Mouse (Mus musculus) gastrocnemius, adult 2 months (tissue): Measurements from ENCODE around the gene Trpv4. TPM values are rescaled to one million over a fixed set of nuclear protein-coding genes. Genes with fewer than 3 reads are reported as not detected.

ENCODE experiments used
- DNase-seq: peaks from one replicate; pipeline ENCODE4 v3.0.0; 2022
- H3K27ac ChIP-seq: fragments of 200-600 bp; 2 replicates; pipeline ENCODE4 v1.8.1; 2022; ENCODE audit warnings: mild to moderate bottlenecking
- H3K4me3 ChIP-seq: fragments of 200-600 bp; 2 replicates; pipeline ENCODE4 v1.8.1; 2022; ENCODE audit warnings: mild to moderate bottlenecking, moderate library complexity
- CTCF ChIP-seq: fragments of 200-600 bp; IDR thresholded peaks from 2 replicates; pipeline ENCODE4 v1.8.1; 2022; ENCODE audit warnings: antibody characterized with exemption, mild to moderate bottlenecking, moderate library complexity
- intact Hi-C: fragments of 180-260 bp; cut with DNase I; formaldehyde crosslinking; loops from one replicate; pipeline ENCODE4 v1.15.1; 2025
- total RNA-seq, 2 experiments: library from RNA; stranded (reverse); gene quantifications; 2 replicates each; pipeline ENCODE4 v1.2.3; 2021

Trpv4 gene
- total RNA-seq, 2 experiments from 2014 or later, result 1.9 to 2.0 TPM

DNA sequence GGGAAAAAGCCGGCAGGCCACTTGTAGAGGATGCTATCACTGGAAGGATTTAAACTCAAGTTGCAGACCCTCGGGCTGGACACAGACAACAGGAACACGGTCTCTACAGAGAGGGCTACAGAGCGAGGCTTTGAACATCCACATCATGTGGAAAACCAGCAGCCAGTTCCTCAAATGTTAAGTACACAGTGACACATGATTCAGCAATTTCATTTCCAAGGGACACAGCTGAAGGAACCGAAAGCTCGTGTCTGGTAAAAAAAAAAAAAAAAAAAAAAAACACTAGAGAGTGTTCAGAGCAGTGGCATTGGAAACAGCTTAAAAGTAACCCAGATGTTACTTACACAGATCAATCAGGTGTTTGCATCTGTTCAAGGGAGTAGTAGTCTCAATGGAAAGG, 2.8 kb upstream of the Trpv4 start:
- intact Hi-C loops, result no loop called here
- no peak for DNase-seq
- no peak for TF ChIP-seq CTCF
- H3K4me3 ChIP-seq, result no peak overlapping the region
- H3K27ac ChIP-seq, result peak overlapping the region; percentile 31; the same call in 1 of the 2 replicates

DNA sequence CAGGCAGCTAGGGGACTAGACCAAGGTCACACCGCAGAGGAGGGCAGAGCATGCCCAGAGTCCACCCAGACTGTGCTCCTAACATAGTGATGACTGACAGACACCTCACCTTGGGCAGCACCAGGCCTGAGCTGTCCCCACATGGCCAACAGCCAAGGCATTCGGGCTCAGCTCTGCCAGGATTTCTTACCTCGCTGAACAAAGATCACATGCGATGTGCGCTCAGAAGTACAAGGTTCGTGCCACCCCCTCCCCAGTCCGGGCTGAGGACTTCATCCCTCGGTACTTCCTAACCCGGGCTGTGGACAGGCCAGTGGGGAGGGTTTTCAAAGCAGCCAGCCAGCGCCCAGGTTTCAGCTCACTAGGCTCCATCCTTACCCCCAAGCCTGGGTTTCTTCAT, 795 bp downstream of the Trpv4 start:
- intact Hi-C loops, result no loop called here
- no peak for TF ChIP-seq CTCF
- DNase-seq, result peak; percentile 22
- Histone ChIP-seq H3K4me3 (peak overlapping the region; percentile 77), H3K27ac (peak overlapping the region; percentile 73)

DNA sequence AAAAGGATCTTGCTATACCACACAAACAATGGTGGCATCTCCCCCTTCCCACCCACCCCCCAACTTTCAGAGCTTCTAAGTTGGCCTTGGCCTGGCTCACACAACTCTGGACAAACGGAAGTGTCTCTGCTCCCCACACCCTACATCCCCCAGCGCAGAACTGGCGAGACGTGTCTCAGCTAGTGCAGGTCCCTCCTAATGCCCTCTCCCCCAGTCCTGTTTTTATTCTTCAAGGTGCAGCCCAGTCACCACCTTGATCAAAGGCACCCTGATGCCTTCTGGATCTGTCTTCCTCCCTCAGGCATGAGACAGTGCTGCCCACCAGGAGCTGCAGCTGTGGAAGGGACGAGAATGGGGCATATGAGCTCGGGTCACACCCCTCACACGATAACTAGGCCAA, 1.9 kb downstream of the Trpv4 start:
- Histone ChIP-seq H3K4me3 (no peak overlapping the region), H3K27ac (no peak overlapping the region)
- intact Hi-C loops, result no loop called here
- peak; percentile 8 for DNase-seq
- no peak for TF ChIP-seq CTCF

DNA sequence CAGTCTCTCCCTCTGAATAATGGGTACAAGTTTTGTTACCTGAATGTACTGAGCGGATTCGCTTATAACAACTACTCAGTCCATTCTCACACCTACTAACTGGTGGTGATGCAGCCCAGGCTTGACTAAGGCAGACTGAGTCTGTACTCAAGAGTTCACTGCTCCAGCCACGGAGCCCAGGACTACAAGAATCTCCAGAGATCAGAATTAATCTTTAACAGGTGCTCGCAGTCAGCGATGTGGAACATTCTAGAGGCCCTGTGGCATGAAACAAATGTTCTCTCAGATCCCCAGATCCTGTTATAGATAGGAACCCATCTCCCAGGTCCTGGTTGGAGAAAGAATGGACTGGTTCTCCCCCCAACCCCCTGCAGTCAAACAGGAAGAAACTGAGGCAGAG, 2.5 kb downstream of the Trpv4 start:
- Histone ChIP-seq H3K4me3 (no peak overlapping the region), H3K27ac (no peak overlapping the region)
- intact Hi-C loops, result no loop called here
- no peak for TF ChIP-seq CTCF
- DNase-seq, result peak; percentile 7

DNA sequence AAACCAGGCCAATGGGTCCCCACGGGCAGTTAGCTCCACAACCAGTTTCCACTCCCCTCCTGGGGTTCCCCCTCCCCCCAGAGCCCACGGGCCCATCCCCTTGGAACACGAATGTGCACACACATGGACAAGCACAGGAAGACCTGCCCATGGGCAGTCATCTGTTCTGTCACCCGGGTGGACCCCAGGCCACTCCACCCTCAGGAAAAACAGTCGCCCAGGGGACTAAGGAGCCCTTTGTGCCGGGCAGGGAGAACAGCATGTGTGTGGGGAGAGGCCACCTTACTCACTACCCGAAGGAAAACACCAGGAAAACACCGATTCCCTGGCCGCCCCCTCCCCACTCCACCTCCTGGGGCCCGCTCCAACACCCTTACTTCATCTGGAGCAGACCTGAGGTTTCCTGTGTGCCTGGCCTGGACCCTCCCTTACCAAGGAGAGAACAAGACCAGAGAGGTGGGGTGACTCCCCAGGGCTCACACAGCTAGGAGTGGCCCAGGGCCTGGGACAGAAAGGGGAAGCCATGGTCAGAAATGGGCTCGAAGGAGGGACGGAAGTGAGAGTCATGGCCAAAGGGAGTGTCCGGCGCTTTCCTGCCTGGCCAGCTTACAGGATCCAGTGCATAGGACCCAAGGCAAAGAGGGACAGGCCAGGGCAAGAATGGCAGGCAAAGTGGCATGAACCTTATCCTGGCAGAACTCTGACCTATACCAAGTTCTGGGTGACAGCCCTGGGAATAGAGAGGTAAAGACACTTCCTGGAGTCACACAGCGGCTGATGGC, 4.4 kb downstream of the Trpv4 start:
- TF ChIP-seq CTCF, result no peak
- intact Hi-C loops, result no loop called here
- Histone ChIP-seq H3K27ac (peak overlapping the region; percentile 72), H3K4me3 (peak overlapping the region; percentile 30)
- DNase-seq, result peak; percentile 51

DNA sequence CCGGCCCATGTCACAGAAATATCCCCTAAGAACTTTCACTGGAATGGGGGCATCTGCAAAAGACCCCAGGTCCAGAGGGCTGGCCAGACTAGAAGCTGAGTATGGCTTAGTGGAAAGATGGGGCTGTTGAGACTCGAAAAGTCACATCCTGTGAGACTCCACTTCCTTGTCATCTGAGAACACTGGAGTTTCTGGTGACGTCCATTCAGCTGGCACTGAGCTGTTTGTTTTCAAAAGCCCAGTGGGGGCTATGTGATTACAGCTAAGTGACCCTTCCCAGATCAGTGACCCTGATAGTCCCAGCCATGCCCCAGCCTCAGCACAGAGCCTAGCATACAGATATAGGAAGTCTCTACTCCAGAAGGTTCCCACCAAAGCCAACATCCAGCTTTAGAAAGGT, 6.8 kb downstream of the Trpv4 start:
- Histone ChIP-seq H3K27ac (peak overlapping the region; percentile 64), H3K4me3 (no peak overlapping the region; the same call in 1 of the 2 replicates)
- intact Hi-C loops, result no loop called here
- TF ChIP-seq CTCF, result no peak
- DNase-seq, result peak; percentile 13

DNA sequence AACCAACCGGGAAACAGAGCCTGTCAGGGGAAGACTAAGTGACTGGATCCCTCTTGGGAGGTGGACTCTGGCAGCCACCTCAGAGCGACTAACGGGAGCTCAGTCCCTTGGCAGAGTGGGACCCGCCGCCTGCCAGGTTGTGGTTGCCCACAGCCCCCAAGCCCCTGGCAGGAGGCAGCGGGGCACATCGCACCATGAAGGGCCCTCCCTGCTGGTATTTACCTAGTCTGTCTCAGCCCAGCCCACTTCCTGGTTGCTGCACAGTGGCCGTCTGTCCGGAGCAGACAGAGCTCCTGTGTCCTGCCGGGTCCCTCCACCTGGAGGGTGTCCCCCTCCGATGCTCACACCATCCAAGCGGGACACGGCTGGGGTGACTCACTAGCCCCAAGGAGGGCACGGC, 7.2 kb downstream of the Trpv4 start:
- intact Hi-C loops, result no loop called here
- TF ChIP-seq CTCF, result no peak
- Histone ChIP-seq H3K27ac (peak overlapping the region; percentile 64), H3K4me3 (peak overlapping the region; percentile 28)
- DNase-seq, result peak; percentile 18

DNA sequence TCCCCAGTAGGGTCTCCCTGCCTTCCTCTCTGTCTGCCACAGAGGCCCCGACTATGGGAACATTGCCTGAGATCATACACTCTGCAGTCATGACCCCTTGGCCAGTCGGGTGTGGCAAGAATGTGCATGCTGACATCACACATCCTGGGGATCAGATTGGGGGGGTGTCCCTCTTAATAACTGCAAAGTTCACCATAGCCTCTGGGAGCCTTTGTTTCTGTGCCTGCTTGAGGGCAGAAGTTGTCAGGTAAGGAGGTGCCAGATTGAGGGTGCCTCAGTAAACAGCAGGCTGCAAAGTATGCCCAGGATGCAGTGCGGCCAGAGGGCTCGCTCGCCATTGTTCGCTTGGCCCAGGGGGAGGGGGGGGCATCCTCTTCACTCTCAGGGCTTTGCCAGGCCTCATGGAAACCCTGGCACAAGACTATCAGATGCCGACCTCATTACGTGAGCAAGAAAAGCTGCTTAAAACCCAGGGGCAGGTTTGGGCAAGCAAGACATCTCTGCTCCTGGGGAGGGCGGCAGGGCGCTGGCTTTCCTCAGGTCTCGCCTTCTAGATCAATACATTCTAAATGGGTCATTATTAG, 9.4 kb downstream of the Trpv4 start:
- Histone ChIP-seq H3K27ac (peak overlapping the region; percentile 76), H3K4me3 (no peak overlapping the region)
- peak; percentile 29 for DNase-seq
- intact Hi-C loops, result no loop called here
- no peak for TF ChIP-seq CTCF

DNA sequence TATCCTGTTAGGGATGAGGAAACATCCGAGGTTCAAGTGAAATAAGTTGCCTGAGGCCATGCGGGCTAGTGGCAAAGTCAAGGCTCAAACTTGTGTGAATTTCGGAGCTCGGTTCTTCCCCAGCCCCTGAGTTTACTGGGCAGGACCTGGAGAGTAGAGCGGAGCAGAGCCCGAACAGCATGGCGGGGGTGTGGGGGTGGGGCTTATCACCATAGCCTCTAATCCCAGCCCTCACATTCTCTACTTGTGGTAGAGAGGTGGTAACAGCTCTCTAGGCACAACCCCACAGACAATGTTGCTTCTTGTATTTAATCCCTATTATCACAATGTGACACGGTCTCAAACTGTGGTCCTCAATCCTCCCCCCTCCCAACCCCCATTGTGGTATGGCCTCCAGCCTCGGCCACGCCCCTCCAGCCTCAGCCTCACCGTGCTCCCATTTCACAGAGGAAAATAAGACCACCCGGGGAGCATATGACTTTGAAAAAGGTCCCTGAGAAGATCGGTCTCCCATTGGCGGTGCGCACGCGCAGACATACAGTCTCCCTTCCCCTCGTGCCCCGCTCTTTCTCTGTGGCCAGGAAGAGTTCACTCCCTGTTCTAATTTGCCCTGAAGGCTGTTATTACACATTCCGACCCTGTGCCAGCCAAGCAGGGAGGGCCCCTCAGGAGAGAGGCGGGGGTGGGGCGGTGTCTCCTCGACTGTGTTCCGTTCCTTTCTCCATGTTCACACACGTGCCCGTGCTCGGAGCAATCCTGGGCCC, 10.8 kb downstream of the Trpv4 start:
- H3K27ac ChIP-seq, result peak overlapping the region; percentile 76
- peak; percentile 44 for DNase-seq
- TF ChIP-seq CTCF, result no peak
- intact Hi-C loops, result no loop called here
- peak overlapping the region; percentile 58 for H3K4me3 ChIP-seq

DNA sequence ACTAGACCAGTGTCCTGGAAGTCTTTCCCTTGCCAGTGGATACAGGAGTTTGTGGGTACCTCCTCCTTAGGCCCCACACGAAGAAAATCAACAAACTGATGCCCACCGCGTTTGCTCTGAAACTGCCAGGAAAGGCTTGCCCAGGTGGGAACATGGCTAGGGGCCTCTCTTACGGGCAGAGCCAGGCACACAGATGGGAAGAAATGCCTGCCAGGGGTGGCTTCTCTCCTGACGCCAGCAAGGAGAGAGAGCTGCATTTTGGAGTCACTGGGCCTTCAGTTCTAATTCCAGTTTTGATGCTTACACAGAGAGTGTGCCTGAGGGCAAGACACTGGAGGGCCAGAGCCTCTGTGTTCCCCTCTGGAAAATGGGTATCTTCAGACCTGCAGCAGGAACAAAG, 12.3 kb downstream of the Trpv4 start:
- DNase-seq, result no peak
- no peak overlapping the region for H3K27ac ChIP-seq
- H3K4me3 ChIP-seq, result no peak overlapping the region
- no peak for TF ChIP-seq CTCF
- intact Hi-C loops, result no loop called here

DNA sequence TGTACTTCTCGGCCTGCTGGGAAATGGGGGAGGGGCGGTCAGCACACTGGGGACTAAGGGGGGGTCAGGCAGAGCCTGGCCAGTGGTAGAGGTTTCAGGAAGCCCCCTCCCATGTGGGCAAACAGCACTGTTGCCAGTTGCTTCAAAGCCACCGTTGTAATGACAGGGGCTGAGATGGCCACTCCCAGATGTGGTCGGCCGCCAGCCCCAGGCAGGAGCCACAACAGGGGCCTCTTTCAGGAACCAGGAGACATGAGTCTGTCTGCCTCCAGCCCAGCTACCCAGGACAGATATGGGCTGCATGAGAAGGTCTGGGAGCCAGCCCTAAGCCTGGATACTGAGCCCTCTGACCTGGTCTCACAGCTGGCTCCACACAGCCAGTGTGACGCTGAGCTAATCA, 13.3 kb downstream of the Trpv4 start:
- H3K27ac ChIP-seq, result no peak overlapping the region
- intact Hi-C loops, result no loop called here
- no peak for DNase-seq
- H3K4me3 ChIP-seq, result no peak overlapping the region
- no peak for TF ChIP-seq CTCF

DNA sequence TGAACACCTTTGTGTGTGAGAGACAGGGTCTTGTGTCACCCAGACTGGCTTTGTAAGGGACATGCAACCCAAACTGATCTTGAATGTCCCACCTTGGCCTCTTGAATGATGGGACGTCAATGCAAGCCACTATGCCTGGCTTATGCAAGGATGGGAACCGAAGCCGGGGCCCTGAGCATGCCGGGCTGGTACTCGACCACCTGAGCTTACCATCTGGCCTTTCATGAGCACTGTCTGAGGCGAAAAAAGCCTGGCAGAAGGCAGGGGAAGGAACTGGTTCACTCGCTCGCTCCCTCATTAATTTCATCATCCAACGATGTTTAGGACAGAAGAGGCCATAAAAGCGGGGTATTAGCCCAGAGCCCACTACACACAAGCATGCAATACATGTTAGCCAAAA, 17.4 kb downstream of the Trpv4 start:
- intact Hi-C loops, result no loop called here
- no peak overlapping the region for H3K27ac ChIP-seq

DNA sequence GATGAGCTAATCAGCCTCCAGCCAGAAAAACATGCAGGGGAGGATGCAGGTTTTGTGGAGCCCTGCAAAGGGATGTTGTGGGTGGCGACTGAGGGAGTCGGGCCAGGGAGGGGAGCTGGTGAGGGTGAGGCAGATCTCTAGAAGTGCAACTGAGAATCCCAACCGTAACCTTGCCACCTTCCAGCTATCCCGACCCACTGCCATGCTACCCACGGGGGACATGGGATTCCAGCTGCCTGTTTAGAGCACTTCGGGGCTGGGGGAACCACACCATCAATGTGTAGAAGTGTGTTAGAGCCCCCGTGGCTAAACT, 18.6 kb downstream of the Trpv4 start:
- intact Hi-C loops, result loop anchor here (1.0 kb wide), 1 partner anchor 28 kb away; no protein-coding TSS in a partner anchor
- Histone ChIP-seq H3K27ac (peak overlapping the region; percentile 20; the same call in 1 of the 2 replicates), H3K4me3 (peak overlapping the region; percentile 13)
- no peak for DNase-seq
- no peak for TF ChIP-seq CTCF

More for the DNA sequence above, 17.4 kb downstream of the Trpv4 start:
- DNase-seq, result no peak
- TF ChIP-seq CTCF, result no peak
- H3K4me3 ChIP-seq, result no peak overlapping the region
